Mouse (Mus musculus) hindbrain, embryonic 16.5 days (tissue): ENCODE measurements around the gene Zfp180. TPM values are rescaled to one million over a fixed set of nuclear protein-coding genes. Genes with fewer than 3 reads are reported as not detected.

Experiments used
- polyA plus RNA-seq: library from polyadenylated mRNA; unstranded; fragments of >200 nt; fragmentation: Nextera tagmentation; extraction: Ambion mirVana; gene quantifications from 2 replicates; pipeline ENCODE4 v1.2.1, GENCODE M21; 2015

Gene Zfp180
- polyA plus RNA-seq, 1 experiment from 2014 or later, result 32.1 TPM

Other genes starting within 250 kb of the Zfp180 start
- not detected in 2 replicates for gene Vmn1r176, start 244.6 kb upstream of the Zfp180 start, polyA plus RNA-seq
- not detected in 2 replicates for gene Vmn1r177, start 215.5 kb upstream of the Zfp180 start, polyA plus RNA-seq
- gene Vmn1r178, start 189.9 kb upstream of the Zfp180 start, polyA plus RNA-seq, result not detected in 2 replicates
- not detected in 2 replicates for gene Vmn1r179, start 154.9 kb upstream of the Zfp180 start, polyA plus RNA-seq
- not detected in 2 replicates for gene Vmn1r180, start 131.3 kb upstream of the Zfp180 start, polyA plus RNA-seq
- not detected in 2 replicates for gene Vmn1r181, start 107.3 kb upstream of the Zfp180 start, polyA plus RNA-seq
- not detected in 2 replicates for gene V1rd19, start 80.2 kb upstream of the Zfp180 start, polyA plus RNA-seq
- gene Vmn1r183, start 28.7 kb upstream of the Zfp180 start, polyA plus RNA-seq, result not detected in 2 replicates
- gene Zfp112, start 30.4 kb downstream of the Zfp180 start, polyA plus RNA-seq, result 9.6 and 10.3 TPM in 2 replicates
- gene Zfp235, start 52.2 kb downstream of the Zfp180 start, polyA plus RNA-seq, result 23.6 and 25.0 TPM in 2 replicates
- 4.2 and 4.6 TPM in 2 replicates for gene Zfp114, start 93.1 kb downstream of the Zfp180 start, polyA plus RNA-seq
- gene Zfp111, start 129.5 kb downstream of the Zfp180 start, polyA plus RNA-seq, result 4.2 and 4.5 TPM in 2 replicates
- gene Zfp109, start 155.6 kb downstream of the Zfp180 start, polyA plus RNA-seq, result 4.2 and 4.9 TPM in 2 replicates
- 5.7 and 6.1 TPM in 2 replicates for gene Zfp108, start 172.9 kb downstream of the Zfp180 start, polyA plus RNA-seq
- gene Zfp93, start 188.5 kb downstream of the Zfp180 start, polyA plus RNA-seq, result 6.4 and 8.2 TPM in 2 replicates
- gene Zfp61, start 219.3 kb downstream of the Zfp180 start, polyA plus RNA-seq, result 41.4 and 42.1 TPM in 2 replicates
- 19.2 and 19.8 TPM in 2 replicates for gene Zfp94, start 234.7 kb downstream of the Zfp180 start, polyA plus RNA-seq